Mouse (Mus musculus) left cerebral cortex, postnatal 25 days (tissue): ENCODE data around the gene Slc10a3. TPM values are rescaled to one million over a fixed set of nuclear protein-coding genes. Genes with fewer than 3 reads are reported as not detected.

ENCODE experiments used
- total RNA-seq, 2 experiments: library from RNA; stranded (reverse); gene quantifications; 2 replicates each; pipeline ENCODE4 v1.2.3; 2021

Gene Slc10a3
- total RNA-seq, 2 experiments from 2014 or later: 2.7 to 3.7 TPM

Other genes starting within 250 kb of the Slc10a3 start
- under 1 TPM; 0.50 to 0.62 TPM for gene Opn1mw, start 245.9 kb downstream of the Slc10a3 start, total RNA-seq
- 10 to 100 TPM; 80.2 to 84.3 TPM for gene Mecp2, start 238.0 kb downstream of the Slc10a3 start, total RNA-seq
- not detected for gene Tex28, start 205.5 kb downstream of the Slc10a3 start, total RNA-seq
- not detected for gene Tktl1, start 196.1 kb downstream of the Slc10a3 start, total RNA-seq
- 10 to 100 TPM; 65.4 to 68.3 TPM for gene Flna, start 123.5 kb downstream of the Slc10a3 start, total RNA-seq
- 10 to 100 TPM; 31.4 to 38.9 TPM for gene Emd, start 118.7 kb downstream of the Slc10a3 start, total RNA-seq
- gene Rpl10, start 102.5 kb downstream of the Slc10a3 start, total RNA-seq: 100 to 1,000 TPM; 137 to 162 TPM
- 10 to 100 TPM; 48.5 to 55.5 TPM for gene Taz, start 91.4 kb downstream of the Slc10a3 start, total RNA-seq
- 1 to 10 TPM; 2.1 to 2.3 TPM for gene Dnase1l1, start 91.0 kb downstream of the Slc10a3 start, total RNA-seq
- gene Atp6ap1, start 76.3 kb downstream of the Slc10a3 start, total RNA-seq: 100 to 1,000 TPM; 360 to 380 TPM
- 100 to 1,000 TPM; 603 to 616 TPM for gene Gdi1, start 68.4 kb downstream of the Slc10a3 start, total RNA-seq
- 10 to 100 TPM; 26.0 to 27.0 TPM for gene Fam50a, start 60.3 kb downstream of the Slc10a3 start, total RNA-seq
- 10 to 100 TPM; 22.4 to 24.5 TPM for gene Plxna3, start 44.3 kb downstream of the Slc10a3 start, total RNA-seq
- 10 to 100 TPM; 25.3 to 28.5 TPM for gene Lage3, start 19.7 kb downstream of the Slc10a3 start, total RNA-seq
- gene Ubl4a, start 131 bp downstream of the Slc10a3 start, total RNA-seq: 10 to 100 TPM; 73.7 to 80.0 TPM
- 10 to 100 TPM; 17.4 to 19.3 TPM for gene Fam3a, start 19.9 kb upstream of the Slc10a3 start, total RNA-seq
- 10 to 100 TPM; 50.0 to 51.5 TPM for gene Ikbkg, start 19.9 kb upstream of the Slc10a3 start, total RNA-seq
- gene G6pdx, start 55.8 kb upstream of the Slc10a3 start, total RNA-seq: 10 to 100 TPM; 23.8 to 26.0 TPM
- not detected for gene Gm6880, start 108.0 kb upstream of the Slc10a3 start, total RNA-seq
- gene Olfr1326-ps1, start 201.5 kb upstream of the Slc10a3 start, total RNA-seq: not detected
- gene Olfr1325, start 219.3 kb upstream of the Slc10a3 start, total RNA-seq: not detected